Mouse (Mus musculus) hindbrain, postnatal 0 days (tissue): ENCODE measurements around the gene Ccpg1os. TPM values are rescaled to one million over a fixed set of nuclear protein-coding genes. Genes with fewer than 3 reads are reported as not detected.
A peak's percentile ranks its signal among the peaks of the same experiment; 100 is the strongest.

ENCODE experiments used
- ATAC-seq: fragments of 200-750 bp; cut with Nextera tagmentation; 2 replicates; pipeline ENCODE4 v1.8.0; 2017; ENCODE audit warnings: mild to moderate bottlenecking, moderate TSS enrichment, moderate library complexity
- DNase-seq: peaks from one replicate; pipeline ENCODE4 v3.0.0-alpha.2; 2015; ENCODE audit warnings: low spot score
- H3K27ac ChIP-seq: fragments of 300-500 bp; sonication (generic); 2 replicates; pipeline ENCODE4 v1.5.1; 2014; ENCODE audit warnings: mild to moderate bottlenecking
- H3K27me3 ChIP-seq: fragments of 300-500 bp; sonication (generic); 2 replicates; pipeline ENCODE4 v1.6.1; 2014; ENCODE audit warnings: low read length, mixed read lengths; ENCODE audit not compliant: insufficient read depth
- H3K36me3 ChIP-seq: fragments of 300-500 bp; sonication (generic); 2 replicates; pipeline ENCODE4 v1.6.1; 2014; ENCODE audit warnings: low read length, mixed read lengths; ENCODE audit not compliant: insufficient read depth
- H3K4me1 ChIP-seq: fragments of 300-500 bp; sonication (generic); 2 replicates; pipeline ENCODE4 v1.6.1; 2014; ENCODE audit warnings: antibody characterized with exemption, low read length, mixed read lengths; ENCODE audit not compliant: insufficient read depth
- H3K4me2 ChIP-seq: fragments of 300-500 bp; sonication (generic); 2 replicates; pipeline ENCODE4 v1.6.1; 2014; ENCODE audit warnings: low read depth, mild to moderate bottlenecking, low read length, moderate library complexity, mixed read lengths
- H3K4me3 ChIP-seq: fragments of 300-500 bp; sonication (generic); 2 replicates; pipeline ENCODE4 v1.5.1; 2014; ENCODE audit warnings: low read length
- H3K9ac ChIP-seq: fragments of 300-500 bp; sonication (generic); replicated peaks from 2 replicates; pipeline ENCODE4 v1.6.1; 2014; ENCODE audit warnings: mild to moderate bottlenecking, low read length, moderate library complexity, mixed read lengths
- H3K9me3 ChIP-seq: fragments of 300-500 bp; sonication (generic); 2 replicates; pipeline ENCODE4 v1.6.1; 2016; ENCODE audit warnings: low read length, mixed read lengths
- CTCF ChIP-seq: IDR thresholded peaks from 2 replicates; pipeline ENCODE4 v1.5.1; 2016; ENCODE audit warnings: antibody characterized with exemption, control low read depth, low read depth
- WGBS: fragments of 180-500 bp; shearing (Covaris S2); extraction: QIAGEN DNeasy Blood & Tissue Kit; methylation state at CpG from one replicate; pipeline ENCODE4 v1.1.7; 2014; 5-methylcytosine and 5-hydroxymethylcytosine counted together
- polyA plus RNA-seq: library from polyadenylated mRNA; unstranded; fragments of >200 nt; fragmentation: Nextera tagmentation; extraction: Ambion mirVana; gene quantifications from 2 replicates; pipeline ENCODE4 v1.2.1, GENCODE M21; 2015
- total RNA-seq: library from RNA; depleted of rRNA; stranded (reverse); fragments of >200 nt; gene quantifications from 2 replicates; pipeline ENCODE4 v1.2.3, GENCODE M21; 2014

Gene Ccpg1os
- total and polyA plus RNA-seq, 2 experiments from 2014 or later = 10.7 to 21.3 TPM

DNA sequence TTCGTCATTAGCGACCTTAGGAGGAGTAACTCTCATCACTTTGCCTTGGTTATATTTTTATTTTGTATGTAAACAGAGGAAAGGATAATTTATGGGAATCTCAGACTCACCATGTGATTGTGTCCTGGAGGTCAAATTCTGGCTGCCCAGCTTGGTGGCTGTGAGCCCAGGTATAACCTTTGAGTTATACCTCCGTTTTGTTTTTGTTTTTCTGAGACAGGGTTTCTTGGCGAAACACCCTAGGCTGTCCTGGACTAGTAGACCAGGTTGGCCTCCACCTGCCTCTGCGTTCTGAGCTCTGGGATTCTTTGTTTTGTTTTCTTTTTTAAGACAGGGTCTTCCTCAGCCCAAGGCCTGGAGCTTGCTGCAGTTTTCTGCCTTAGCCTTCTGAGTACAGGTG, 3.5 kb upstream of the Ccpg1os start:
- no peak overlapping the region for H3K27ac ChIP-seq
- 88% methylated on average over 5 of the region's 5 CpGs for WGBS
- no peak for DNase-seq
- peaks cover 12% of the 10 kb centered on the region; the same call in 1 of the 2 replicates for H3K4me1 ChIP-seq
- H3K27me3 ChIP-seq = no peaks in the 10 kb centered on the region
- no peak overlapping the region for H3K4me2 ChIP-seq
- H3K9me3 ChIP-seq = no peaks in the 10 kb centered on the region
- H3K36me3 ChIP-seq = no peaks in the 10 kb centered on the region
- ATAC-seq = no peak
- no peak for TF ChIP-seq CTCF
- H3K4me3 ChIP-seq = no peak overlapping the region
- no peak overlapping the region for H3K9ac ChIP-seq

- 62% methylated on average over 3 of the region's 3 CpGs for WGBS
- no peak overlapping the region for H3K27ac ChIP-seq
- H3K4me3 ChIP-seq = no peak overlapping the region
- no peak for TF ChIP-seq CTCF
- DNase-seq = no peak
- H3K36me3 ChIP-seq = no peaks in the 10 kb centered on the region
- H3K9ac ChIP-seq = no peak overlapping the region
- H3K4me1 ChIP-seq = peaks cover 12% of the 10 kb centered on the region; the same call in 1 of the 2 replicates
- no peak overlapping the region for H3K4me2 ChIP-seq
- ATAC-seq = no peak
- no peaks in the 10 kb centered on the region for H3K27me3 ChIP-seq
- H3K9me3 ChIP-seq = no peaks in the 10 kb centered on the region
Measured at GRCm38 (mm10) chr9:72987703-72988102, 2.5 kb upstream of the Ccpg1os start.

DNA sequence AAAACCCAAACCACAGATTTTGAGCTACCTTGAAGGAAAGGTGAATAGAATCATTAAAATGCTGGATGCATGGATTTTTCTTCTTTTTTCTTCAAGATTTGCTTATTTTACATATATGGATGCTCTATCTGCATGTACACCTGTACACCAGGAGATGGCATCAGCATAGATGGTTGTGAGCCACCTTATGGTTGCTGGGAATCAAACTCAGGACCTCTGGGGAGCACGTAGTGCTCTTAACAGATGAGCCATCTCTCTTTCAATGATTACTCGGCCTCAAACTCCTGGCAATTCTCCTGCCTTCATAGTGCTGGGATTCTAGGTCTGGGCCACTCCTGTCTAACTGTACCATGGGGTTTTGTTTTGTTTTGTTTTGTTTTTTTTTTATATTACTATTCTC, 2.1 kb downstream of the Ccpg1os start:
- H3K27ac ChIP-seq = no peak overlapping the region
- peaks cover 12% of the 10 kb centered on the region; the same call in 1 of the 2 replicates for H3K4me1 ChIP-seq
- no peaks in the 10 kb centered on the region for H3K36me3 ChIP-seq
- no peaks in the 10 kb centered on the region for H3K27me3 ChIP-seq
- no peaks in the 10 kb centered on the region for H3K9me3 ChIP-seq
- no peak for DNase-seq
- H3K9ac ChIP-seq = no peak overlapping the region
- no peak for ATAC-seq
- no peak overlapping the region for H3K4me2 ChIP-seq
- 75% methylated on average over 2 of the region's 2 CpGs for WGBS
- TF ChIP-seq CTCF = peak; percentile 18; the same call in 1 of the 2 replicates
- H3K4me3 ChIP-seq = no peak overlapping the region

GRCm38 (mm10) chr9:72975242-72975641, 9.9 kb downstream of the Ccpg1os start:
- WGBS = 91% methylated on average over 1 of the region's 1 CpGs
- DNase-seq (no peak), ATAC-seq (no peak)
- Histone ChIP-seq H3K4me1 (no peaks in the 10 kb centered on the region), H3K4me2 (no peak overlapping the region), H3K9me3 (no peaks in the 10 kb centered on the region), H3K36me3 (no peaks in the 10 kb centered on the region), H3K27ac (no peak overlapping the region), H3K9ac (no peak overlapping the region), H3K27me3 (no peaks in the 10 kb centered on the region), H3K4me3 (no peak overlapping the region)
- TF ChIP-seq CTCF = no peak

GRCm38 (mm10) chr9:72974734-72975133, 10.4 kb downstream of the Ccpg1os start:
- 89% methylated on average over 5 of the region's 5 CpGs for WGBS
- Histone ChIP-seq H3K4me3 (no peak overlapping the region), H3K36me3 (no peaks in the 10 kb centered on the region), H3K27me3 (no peaks in the 10 kb centered on the region), H3K4me1 (no peaks in the 10 kb centered on the region), H3K9ac (no peak overlapping the region), H3K4me2 (no peak overlapping the region), H3K27ac (no peak overlapping the region), H3K9me3 (no peaks in the 10 kb centered on the region)
- DNase-seq (no peak), ATAC-seq (no peak)
- no peak for TF ChIP-seq CTCF

DNA sequence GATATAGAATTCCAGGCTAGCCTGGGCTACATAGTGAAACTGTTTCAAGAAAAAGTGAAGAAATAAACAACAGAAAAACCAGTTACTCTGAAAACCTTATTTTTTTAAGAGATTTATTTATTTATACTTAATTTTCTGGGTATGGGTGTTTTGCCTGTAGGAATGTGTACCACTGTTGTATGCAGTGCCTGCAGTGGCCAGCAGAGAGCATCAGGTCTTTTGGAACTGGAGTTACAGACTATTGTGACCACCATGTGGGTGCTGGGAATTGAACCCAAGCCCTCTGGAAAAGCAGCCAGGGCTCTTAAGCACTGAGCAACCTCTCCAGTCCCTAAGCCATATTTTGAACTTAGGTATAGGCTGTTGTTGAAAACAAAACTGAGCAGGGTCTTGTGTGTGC, 12.2 kb downstream of the Ccpg1os start:
- H3K9ac ChIP-seq = no peak overlapping the region
- no peak for TF ChIP-seq CTCF

GRCm38 (mm10) chr9:72972435-72972834, 12.7 kb downstream of the Ccpg1os start:
- DNase-seq = no peak
- no peak overlapping the region for H3K4me3 ChIP-seq
- WGBS = 81% methylated on average over 5 of the region's 5 CpGs

More for the DNA sequence above, 12.2 kb downstream of the Ccpg1os start:
- Histone ChIP-seq H3K36me3 (no peaks in the 10 kb centered on the region), H3K27me3 (no peaks in the 10 kb centered on the region), H3K4me3 (no peak overlapping the region), H3K4me1 (no peaks in the 10 kb centered on the region), H3K4me2 (no peak overlapping the region), H3K27ac (no peak overlapping the region), H3K9me3 (no peaks in the 10 kb centered on the region)
- DNase-seq (no peak), ATAC-seq (no peak)

More at GRCm38 (mm10) chr9:72972435-72972834, 12.7 kb downstream of the Ccpg1os start:
- no peak for TF ChIP-seq CTCF
- H3K4me2 ChIP-seq = no peak overlapping the region
- H3K27me3 ChIP-seq = no peaks in the 10 kb centered on the region
- H3K4me1 ChIP-seq = no peaks in the 10 kb centered on the region
- no peak overlapping the region for H3K9ac ChIP-seq
- ATAC-seq = no peak
- H3K36me3 ChIP-seq = no peaks in the 10 kb centered on the region
- no peaks in the 10 kb centered on the region for H3K9me3 ChIP-seq
- H3K27ac ChIP-seq = no peak overlapping the region
